Mouse (Mus musculus): ENCODE results near the gene Ganc. TPM values are rescaled to one million over a fixed set of nuclear protein-coding genes. Genes with fewer than 3 reads are reported as not detected.

Gene Ganc
- total and polyA plus RNA-seq, 2 experiments from 2014 or later = 8.2 to 10.5 TPM

GRCm38 (mm10) chr2:120446373-120446772 is 42.7 kb downstream of the Ganc start:
- H3K36me3 ChIP-seq (ENCODE audit: insufficient read depth, low read length) = no peaks in the 10 kb centered on the region
- no peak overlapping the region for H3K9ac ChIP-seq (replicated peaks; ENCODE audit: low read length)
- H3K27ac ChIP-seq = no peak overlapping the region
- no peaks in the 10 kb centered on the region for H3K27me3 ChIP-seq (ENCODE audit: insufficient read depth, low read length)
- H3K4me3 ChIP-seq (ENCODE audit: low read length) = no peak overlapping the region
- DNase-seq (ENCODE audit: low spot score) = no peak
- no peaks in the 10 kb centered on the region for H3K9me3 ChIP-seq (ENCODE audit: low read length)
- no peak overlapping the region for H3K4me2 ChIP-seq (ENCODE audit: low read depth, low read length)
- 75% methylated on average over 10 of the region's 10 CpGs for WGBS
- no peaks in the 10 kb centered on the region for H3K4me1 ChIP-seq (ENCODE audit: insufficient read depth, low read length)
- no peak for TF ChIP-seq CTCF (IDR thresholded peaks at IDR 0.05; ENCODE audit: low read depth)
- ATAC-seq = no peak

GRCm38 (mm10) chr2:120447306-120447705 is 43.6 kb downstream of the Ganc start:
- ATAC-seq = no peak
- no peaks in the 10 kb centered on the region for H3K27me3 ChIP-seq (ENCODE audit: insufficient read depth, low read length)
- H3K9ac ChIP-seq (replicated peaks; ENCODE audit: low read length) = no peak overlapping the region
- no peak overlapping the region for H3K4me2 ChIP-seq (ENCODE audit: low read depth, low read length)
- no peak overlapping the region for H3K27ac ChIP-seq
- TF ChIP-seq CTCF (IDR thresholded peaks at IDR 0.05; ENCODE audit: low read depth) = no peak
- H3K4me1 ChIP-seq (ENCODE audit: insufficient read depth, low read length) = no peaks in the 10 kb centered on the region
- no peaks in the 10 kb centered on the region for H3K36me3 ChIP-seq (ENCODE audit: insufficient read depth, low read length)
- H3K9me3 ChIP-seq (ENCODE audit: low read length) = no peaks in the 10 kb centered on the region
- WGBS = 100% methylated on average over 1 of the region's 1 CpGs
- no peak for DNase-seq (ENCODE audit: low spot score)
- no peak overlapping the region for H3K4me3 ChIP-seq (ENCODE audit: low read length)

GRCm38 (mm10) chr2:120450724-120451123 is 47.0 kb downstream of the Ganc start:
- no peak for TF ChIP-seq CTCF (IDR thresholded peaks at IDR 0.05; ENCODE audit: low read depth)
- 72% methylated on average over 6 of the region's 6 CpGs for WGBS
- Histone ChIP-seq H3K4me1 (ENCODE audit: insufficient read depth, low read length) (no peaks in the 10 kb centered on the region), H3K36me3 (ENCODE audit: insufficient read depth, low read length) (no peaks in the 10 kb centered on the region), H3K9me3 (ENCODE audit: low read length) (no peaks in the 10 kb centered on the region), H3K4me3 (ENCODE audit: low read length) (no peak overlapping the region), H3K4me2 (ENCODE audit: low read depth, low read length) (no peak overlapping the region), H3K27me3 (ENCODE audit: insufficient read depth, low read length) (no peaks in the 10 kb centered on the region), H3K27ac (no peak overlapping the region), H3K9ac (replicated peaks; ENCODE audit: low read length) (no peak overlapping the region)
- no peak for DNase-seq (ENCODE audit: low spot score)
- no peak for ATAC-seq

- no peak overlapping the region for H3K4me3 ChIP-seq (ENCODE audit: low read length)
- ATAC-seq (no peak), DNase-seq (ENCODE audit: low spot score) (no peak)
- no peak overlapping the region for H3K4me2 ChIP-seq (ENCODE audit: low read depth, low read length)
- H3K9ac ChIP-seq (replicated peaks; ENCODE audit: low read length) = no peak overlapping the region
- H3K4me1 ChIP-seq (ENCODE audit: insufficient read depth, low read length) = no peaks in the 10 kb centered on the region
- WGBS = 79% methylated on average over 4 of the region's 4 CpGs
- H3K9me3 ChIP-seq (ENCODE audit: low read length) = no peaks in the 10 kb centered on the region
- no peak for TF ChIP-seq CTCF (IDR thresholded peaks at IDR 0.05; ENCODE audit: low read depth)
- no peaks in the 10 kb centered on the region for H3K27me3 ChIP-seq (ENCODE audit: insufficient read depth, low read length)
- no peak overlapping the region for H3K27ac ChIP-seq
- no peaks in the 10 kb centered on the region for H3K36me3 ChIP-seq (ENCODE audit: insufficient read depth, low read length)
Measured at GRCm38 (mm10) chr2:120452600-120452999, 48.9 kb downstream of the Ganc start.

- Histone ChIP-seq H3K4me1 (ENCODE audit: insufficient read depth, low read length) (no peaks in the 10 kb centered on the region), H3K9ac (replicated peaks; ENCODE audit: low read length) (no peak overlapping the region), H3K4me3 (ENCODE audit: low read length) (no peak overlapping the region), H3K9me3 (ENCODE audit: low read length) (no peaks in the 10 kb centered on the region), H3K27me3 (ENCODE audit: insufficient read depth, low read length) (no peaks in the 10 kb centered on the region), H3K36me3 (ENCODE audit: insufficient read depth, low read length) (no peaks in the 10 kb centered on the region), H3K4me2 (ENCODE audit: low read depth, low read length) (no peak overlapping the region), H3K27ac (no peak overlapping the region)
- DNase-seq (ENCODE audit: low spot score) = peak; percentile 3
- TF ChIP-seq CTCF (IDR thresholded peaks at IDR 0.05; ENCODE audit: low read depth) = no peak
- WGBS = 62% methylated on average over 2 of the region's 2 CpGs
- no peak for ATAC-seq
Measured at GRCm38 (mm10) chr2:120454987-120455386, 51.3 kb downstream of the Ganc start.

GRCm38 (mm10) chr2:120455719-120456118 is 52.0 kb downstream of the Ganc start, which contains the start of gene Capn3:
Capn3 (plus strand) TSS chr2:120456019.
- 76% methylated on average over 4 of the region's 4 CpGs for WGBS
- H3K27ac ChIP-seq = no peak within 1 kb of the TSS
- no peak within 1 kb of the TSS for H3K4me2 ChIP-seq (ENCODE audit: low read depth, low read length)
- no peak for TF ChIP-seq CTCF (IDR thresholded peaks at IDR 0.05; ENCODE audit: low read depth)
- no peaks in the 10 kb centered on the region for H3K9me3 ChIP-seq (ENCODE audit: low read length)
- no peaks in the 10 kb centered on the region for H3K36me3 ChIP-seq (ENCODE audit: insufficient read depth, low read length)
- ATAC-seq = no peak
- DNase-seq (ENCODE audit: low spot score) = no peak
- H3K4me1 ChIP-seq (ENCODE audit: insufficient read depth, low read length) = no peaks in the 10 kb centered on the region
- no peak within 1 kb of the TSS for H3K9ac ChIP-seq (replicated peaks; ENCODE audit: low read length)
- no peak within 1 kb of the TSS for H3K4me3 ChIP-seq (ENCODE audit: low read length)
- H3K27me3 ChIP-seq (ENCODE audit: insufficient read depth, low read length) = no peaks in the 10 kb centered on the region

- Histone ChIP-seq H3K9me3 (ENCODE audit: low read length) (no peaks in the 10 kb centered on the region), H3K27me3 (ENCODE audit: insufficient read depth, low read length) (no peaks in the 10 kb centered on the region), H3K36me3 (ENCODE audit: insufficient read depth, low read length) (no peaks in the 10 kb centered on the region), H3K27ac (no peak overlapping the region), H3K4me1 (ENCODE audit: insufficient read depth, low read length) (no peaks in the 10 kb centered on the region), H3K9ac (replicated peaks; ENCODE audit: low read length) (no peak overlapping the region), H3K4me2 (ENCODE audit: low read depth, low read length) (no peak overlapping the region), H3K4me3 (ENCODE audit: low read length) (no peak overlapping the region)
- DNase-seq (ENCODE audit: low spot score) (no peak), ATAC-seq (no peak)
- WGBS = 90% methylated on average over 4 of the region's 4 CpGs
- TF ChIP-seq CTCF (IDR thresholded peaks at IDR 0.05; ENCODE audit: low read depth) = no peak
Measured at GRCm38 (mm10) chr2:120460216-120460615, 56.5 kb downstream of the Ganc start.
